Mouse (Mus musculus) megakaryocyte progenitor cell, adult 5-6 weeks (primary cell): ENCODE data around the gene Khnyn. TPM values are rescaled to one million over a fixed set of nuclear protein-coding genes. Genes with fewer than 3 reads are reported as not detected.
A peak's percentile ranks its signal among the peaks of the same experiment; 100 is the strongest.

Source experiments
- ATAC-seq: replicated peaks from 2 replicates; pipeline ENCODE4 v1.8.0; 2016; ENCODE audit warnings: mild to moderate bottlenecking, moderate TSS enrichment, inconsistent platforms; ENCODE audit not compliant: poor library complexity
- total RNA-seq, 2 experiments: library from RNA; stranded (forward) in 1 of 2; stranded (reverse) in 1 of 2; fragments of 157-497, 149-512 nt in 1 of 2; fragments of 200-1000 nt in 1 of 2; gene quantifications; 2 replicates each; pipeline versions ENCODE4 v1.2.3 to v1.2.4; 2015 to 2017

The Khnyn gene
- total RNA-seq, 2 experiments from 2014 or later, result 6.1 to 15.3 TPM

GRCm38 (mm10) chr14:55913406-55913805 is 28.7 kb downstream of the Khnyn start:
- ATAC-seq, result 0 out of 2 replicates have a peak, but pooled peaks have one; percentile 14

DNA sequence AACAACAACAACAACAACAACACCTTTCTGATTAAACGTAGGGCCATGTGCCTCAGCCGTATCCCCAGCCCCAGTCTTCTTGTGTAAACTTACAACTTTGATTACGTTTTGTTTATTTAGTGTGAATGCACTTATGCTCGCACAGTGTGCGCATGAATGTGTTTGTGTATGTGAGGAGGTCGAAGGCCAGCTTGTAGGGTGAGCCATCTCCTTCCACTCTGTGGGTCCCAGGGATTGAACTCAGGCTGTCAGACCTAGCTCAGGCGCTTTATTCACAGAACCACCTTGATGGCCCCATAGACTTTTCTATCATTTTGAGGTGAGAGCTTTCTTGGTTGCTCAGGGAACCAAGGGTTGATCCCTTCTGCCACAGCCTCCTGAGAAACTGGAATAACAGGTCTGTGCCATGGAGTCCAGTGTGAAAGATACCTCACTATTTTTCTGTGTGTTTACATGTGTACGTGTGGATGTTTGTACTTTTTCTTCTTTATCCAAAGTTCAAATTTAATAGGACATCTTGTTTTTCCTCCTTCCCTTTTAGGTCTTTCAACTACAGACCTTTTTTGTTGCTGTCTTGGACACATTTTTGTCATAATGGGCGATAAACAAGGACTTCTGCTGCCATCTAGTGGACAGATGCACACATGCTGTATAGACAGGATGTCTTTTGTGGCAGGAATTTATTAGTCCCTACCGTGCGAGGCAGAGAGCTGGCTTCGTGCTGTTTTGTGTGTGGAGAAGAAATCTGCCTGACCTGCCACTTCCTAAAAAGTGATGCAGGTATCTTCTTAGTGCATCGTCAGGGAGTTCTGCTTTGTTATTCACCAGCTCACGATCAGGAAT is 33.7 kb downstream of the Khnyn start:
- peak; percentile 79 for ATAC-seq

- peak; percentile 78 for ATAC-seq
These were observed 37.9 kb downstream of the Khnyn start for GRCm38 (mm10) chr14:55922475-55923232.

DNA sequence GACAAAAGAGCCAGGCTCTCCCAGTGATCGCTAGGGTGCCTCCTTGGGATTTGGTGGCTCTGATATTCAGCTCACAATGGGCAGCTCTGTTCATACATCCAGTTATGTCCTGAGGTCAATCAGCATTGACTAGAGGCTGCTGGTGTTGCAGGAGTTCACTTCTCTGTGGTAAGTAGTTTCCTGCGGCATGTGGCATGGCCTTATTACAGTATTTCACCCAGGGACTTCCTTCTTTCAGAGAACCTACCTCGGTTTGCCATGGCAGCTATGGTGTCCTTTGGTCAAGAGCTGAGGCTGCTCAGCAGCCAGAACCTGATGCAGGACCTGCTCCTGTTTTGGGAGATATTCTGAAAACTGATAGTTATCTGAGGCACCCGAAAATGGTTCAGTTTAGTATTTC is 42.1 kb downstream of the Khnyn start:
- ATAC-seq, result peak; percentile 19; the same call in 1 of the 2 replicates

- 0 out of 2 replicates have a peak, but pooled peaks have one; percentile 24 for ATAC-seq
These were observed 44.7 kb downstream of the Khnyn start for GRCm38 (mm10) chr14:55929263-55929997.

DNA sequence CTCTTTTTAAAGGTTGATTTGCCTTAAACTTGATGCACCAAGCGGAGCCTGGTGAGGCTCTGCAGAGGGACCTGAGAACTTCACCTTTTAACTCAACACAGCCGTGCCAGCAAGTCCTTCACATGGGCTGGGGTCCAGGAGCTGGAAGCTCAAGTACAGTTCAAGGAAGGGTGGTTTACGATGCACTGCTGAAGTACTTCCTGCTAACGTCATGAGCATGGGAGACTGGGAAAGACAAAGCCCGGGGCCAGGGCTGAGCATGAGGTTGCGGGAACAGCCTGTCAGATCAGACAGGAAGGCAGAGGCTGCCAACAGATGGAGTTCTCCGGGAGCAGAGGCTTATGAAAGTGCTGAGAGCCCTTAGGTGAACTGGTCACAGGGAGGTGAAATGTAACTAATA is 48.8 kb downstream of the Khnyn start:
- no peak; the same call in 1 of the 2 replicates for ATAC-seq

- ATAC-seq, result no peak
These were observed 55.5 kb downstream of the Khnyn start for GRCm38 (mm10) chr14:55940070-55940800.

DNA sequence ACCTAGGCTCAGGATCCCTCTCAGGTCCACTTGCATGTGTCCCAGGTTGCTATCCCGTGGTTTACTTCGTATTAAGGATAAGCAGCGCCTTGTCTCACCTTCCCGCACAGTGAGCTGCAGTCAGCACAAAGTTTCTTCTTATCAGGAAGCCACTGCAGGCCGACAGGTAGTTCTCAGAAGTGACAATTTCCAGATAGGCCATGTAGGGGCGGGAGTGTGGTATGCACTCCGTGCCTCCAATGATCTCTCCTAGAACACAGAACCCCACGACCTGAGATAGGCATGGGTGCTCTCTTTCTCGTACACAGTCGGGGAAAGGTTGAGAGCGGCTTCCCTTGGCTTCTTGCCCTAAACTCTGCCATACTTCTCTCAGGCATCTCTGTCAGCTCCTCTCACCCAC is 58.9 kb downstream of the Khnyn start:
- peak; percentile 20; the same call in 1 of the 2 replicates for ATAC-seq

DNA sequence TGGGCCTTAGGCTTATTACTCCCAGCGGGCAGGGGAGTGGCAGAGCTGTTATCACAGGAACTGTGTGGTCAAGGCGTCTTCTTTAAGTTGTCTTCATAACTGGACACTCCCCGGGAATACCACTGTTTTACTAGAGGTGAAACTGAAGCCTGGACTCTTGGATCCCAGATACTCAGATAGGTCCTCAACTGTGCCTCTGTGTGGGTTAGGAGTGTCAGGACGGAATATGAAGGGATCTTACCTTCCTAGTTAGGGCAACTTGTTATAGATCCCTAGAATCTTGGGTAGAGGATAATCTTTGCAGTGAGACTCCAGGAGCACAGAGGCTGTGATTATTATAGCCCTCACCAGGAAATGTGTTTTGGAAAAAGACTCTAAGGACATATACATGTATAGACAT is 59.8 kb downstream of the Khnyn start, which contains the start of gene Cma1:
TSS of gene Cma1 (minus strand) at position 101 of the 400 bp plus-strand sequence.
- no peak for ATAC-seq

- peak; percentile 42 for ATAC-seq
These were observed 61.7 kb downstream of the Khnyn start for GRCm38 (mm10) chr14:55946269-55946969.

Other genes with a start within 250 kb of the Khnyn start
Only the 30 nearest of the 31 such genes appear.
- 6.7 and 8.5 TPM in 2 replicates for gene Gm49378, start 247.1 kb upstream of the Khnyn start, total RNA-seq (2015)
- gene Gm49378, start 247.1 kb upstream of the Khnyn start, total RNA-seq (2017), result 1.5 and 4.9 TPM in 2 replicates
- 35.8 and 39.1 TPM in 2 replicates for gene Tm9sf1, start 241.1 kb upstream of the Khnyn start, total RNA-seq (2015)
- 47.3 and 56.1 TPM in 2 replicates for gene Tm9sf1, start 241.1 kb upstream of the Khnyn start, total RNA-seq (2017)
- gene Tssk4, start 234.8 kb upstream of the Khnyn start, total RNA-seq (2015), result 0.37 and 0.62 TPM in 2 replicates
- 0.08 and 0.88 TPM in 2 replicates for gene Tssk4, start 234.8 kb upstream of the Khnyn start, total RNA-seq (2017)
- 19.3 and 21.4 TPM in 2 replicates for gene Mdp1, start 224.4 kb upstream of the Khnyn start, total RNA-seq (2015)
- gene Mdp1, start 224.4 kb upstream of the Khnyn start, total RNA-seq (2017), result 21.7 and 22.4 TPM in 2 replicates
- 29.4 and 36.0 TPM in 2 replicates for gene Gmpr2, start 213.0 kb upstream of the Khnyn start, total RNA-seq (2015)
- gene Gmpr2, start 213.0 kb upstream of the Khnyn start, total RNA-seq (2017), result 38.1 and 39.5 TPM in 2 replicates
- gene Nedd8, start 212.8 kb upstream of the Khnyn start, total RNA-seq (2015), result 491 and 506 TPM in 2 replicates
- 258 and 288 TPM in 2 replicates for gene Nedd8, start 212.8 kb upstream of the Khnyn start, total RNA-seq (2017)
- 19.4 and 23.1 TPM in 2 replicates for gene Tinf2, start 203.1 kb upstream of the Khnyn start, total RNA-seq (2015)
- 17.7 and 26.3 TPM in 2 replicates for gene Tinf2, start 203.1 kb upstream of the Khnyn start, total RNA-seq (2017)
- gene Tgm1, start 171.0 kb upstream of the Khnyn start, total RNA-seq (2015), result 0.35 and 0.61 TPM in 2 replicates
- 0.20 and 1.1 TPM in 2 replicates for gene Tgm1, start 171.0 kb upstream of the Khnyn start, total RNA-seq (2017)
- 8.7 and 14.0 TPM in 2 replicates for gene Rabggta, start 162.7 kb upstream of the Khnyn start, total RNA-seq (2015)
- 12.6 and 14.0 TPM in 2 replicates for gene Rabggta, start 162.7 kb upstream of the Khnyn start, total RNA-seq (2017)
- 45.7 and 50.9 TPM in 2 replicates for gene Dhrs1, start 139.3 kb upstream of the Khnyn start, total RNA-seq (2015)
- 11.5 and 30.2 TPM in 2 replicates for gene Dhrs1, start 139.3 kb upstream of the Khnyn start, total RNA-seq (2017)
- 25.6 and 26.5 TPM in 2 replicates for gene Nop9, start 139.3 kb upstream of the Khnyn start, total RNA-seq (2015)
- 27.8 and 32.2 TPM in 2 replicates for gene Nop9, start 139.3 kb upstream of the Khnyn start, total RNA-seq (2017)
- gene Cideb, start 126.5 kb upstream of the Khnyn start, total RNA-seq (2015), result 0.20 and 0.77 TPM in 2 replicates
- 0.51 TPM in 1 of 2 replicates, not detected in the other for gene Cideb, start 126.5 kb upstream of the Khnyn start, total RNA-seq (2017)
- 0.39 and 0.44 TPM in 2 replicates for gene Ltb4r2, start 123.5 kb upstream of the Khnyn start, total RNA-seq (2015)
- gene Ltb4r2, start 123.5 kb upstream of the Khnyn start, total RNA-seq (2017), result 0.47 and 0.62 TPM in 2 replicates
- gene Ltb4r1, start 119.0 kb upstream of the Khnyn start, total RNA-seq (2015), result 18.5 and 19.9 TPM in 2 replicates
- 31.4 and 42.4 TPM in 2 replicates for gene Ltb4r1, start 119.0 kb upstream of the Khnyn start, total RNA-seq (2017)
- gene Adcy4, start 100.9 kb upstream of the Khnyn start, total RNA-seq (2015), result 0.05 TPM in 1 of 2 replicates, not detected in the other
- not detected in 2 replicates for gene Adcy4, start 100.9 kb upstream of the Khnyn start, total RNA-seq (2017)
- 116 and 152 TPM in 2 replicates for gene Ripk3, start 96.1 kb upstream of the Khnyn start, total RNA-seq (2015)
- gene Ripk3, start 96.1 kb upstream of the Khnyn start, total RNA-seq (2017), result 25.3 and 49.9 TPM in 2 replicates
- gene Nfatc4, start 61.8 kb upstream of the Khnyn start, total RNA-seq (2015), result not detected in 2 replicates
- gene Nfatc4, start 61.8 kb upstream of the Khnyn start, total RNA-seq (2017), result not detected in 2 replicates
- gene Nynrin, start 30.9 kb upstream of the Khnyn start, total RNA-seq (2015), result 2.8 and 3.9 TPM in 2 replicates
- 1.9 and 2.7 TPM in 2 replicates for gene Nynrin, start 30.9 kb upstream of the Khnyn start, total RNA-seq (2017)
- 0.17 TPM in 1 of 2 replicates, not detected in the other for gene Cbln3, start 555 bp upstream of the Khnyn start, total RNA-seq (2015)
- gene Cbln3, start 555 bp upstream of the Khnyn start, total RNA-seq (2017), result 0.07 TPM in 1 of 2 replicates, not detected in the other
- 11.7 and 18.2 TPM in 2 replicates for gene Sdr39u1, start 15.3 kb downstream of the Khnyn start, total RNA-seq (2015)
- 4.2 and 6.9 TPM in 2 replicates for gene Sdr39u1, start 15.3 kb downstream of the Khnyn start, total RNA-seq (2017)
- not detected in 2 replicates for gene Cma1, start 59.7 kb downstream of the Khnyn start, total RNA-seq (2015)
- not detected in 2 replicates for gene Cma1, start 59.7 kb downstream of the Khnyn start, total RNA-seq (2017)
- not detected in 2 replicates for gene Cma2, start 66.0 kb downstream of the Khnyn start, total RNA-seq (2015)
- not detected in 2 replicates for gene Cma2, start 66.0 kb downstream of the Khnyn start, total RNA-seq (2017)
- gene Mcpt1, start 133.0 kb downstream of the Khnyn start, total RNA-seq (2015), result not detected in 2 replicates
- not detected in 2 replicates for gene Mcpt1, start 133.0 kb downstream of the Khnyn start, total RNA-seq (2017)
- gene Mcpt9, start 145.5 kb downstream of the Khnyn start, total RNA-seq (2015), result not detected in 2 replicates
- not detected in 2 replicates for gene Mcpt9, start 145.5 kb downstream of the Khnyn start, total RNA-seq (2017)
- not detected in 2 replicates for gene Mcpt2, start 157.1 kb downstream of the Khnyn start, total RNA-seq (2015)
- not detected in 2 replicates for gene Mcpt2, start 157.1 kb downstream of the Khnyn start, total RNA-seq (2017)
- gene Mcpt4, start 177.4 kb downstream of the Khnyn start, total RNA-seq (2015), result not detected in 2 replicates
- not detected in 2 replicates for gene Mcpt4, start 177.4 kb downstream of the Khnyn start, total RNA-seq (2017)
- 83.3 and 112 TPM in 2 replicates for gene Mcpt8, start 200.3 kb downstream of the Khnyn start, total RNA-seq (2015)
- gene Mcpt8, start 200.3 kb downstream of the Khnyn start, total RNA-seq (2017), result 23.6 and 30.6 TPM in 2 replicates
- gene Ctsg, start 217.6 kb downstream of the Khnyn start, total RNA-seq (2015), result 4,330 and 4,812 TPM in 2 replicates
- gene Ctsg, start 217.6 kb downstream of the Khnyn start, total RNA-seq (2017), result 4,060 and 4,327 TPM in 2 replicates
- gene Gzme, start 235.7 kb downstream of the Khnyn start, total RNA-seq (2015), result not detected in 2 replicates
- not detected in 2 replicates for gene Gzme, start 235.7 kb downstream of the Khnyn start, total RNA-seq (2017)
- 0.37 TPM in 1 of 2 replicates, not detected in the other for gene Gzmd, start 247.7 kb downstream of the Khnyn start, total RNA-seq (2015)
- not detected in 2 replicates for gene Gzmd, start 247.7 kb downstream of the Khnyn start, total RNA-seq (2017)